Mouse (Mus musculus): ENCODE results near the gene Hist2h4.

- no peak for TF ChIP-seq POLR2A (IDR thresholded peaks at IDR 0.05; ENCODE audit: borderline replicate concordance, low read depth, low read length)
- no peak for TF ChIP-seq CTCF (IDR thresholded peaks at IDR 0.05; ENCODE audit: low read depth, low read length)
Measured at GRCm38 (mm10) chr3:96299562-96299961, 36.5 kb upstream of the Hist2h4 start.
